Mouse (Mus musculus) olfactory bulb, adult 2 months (tissue): Measurements from ENCODE around the gene Gfra1.

Experiments used
- CTCF ChIP-seq: fragments of 200-500 bp; IDR thresholded peaks from 2 replicates; pipeline ENCODE4 v1.5.1; 2012; ENCODE audit warnings: low read depth, mild to moderate bottlenecking, low read length, moderate library complexity; ENCODE audit not compliant: insufficient read depth
- POLR2A ChIP-seq: fragments of 200-500 bp; IDR thresholded peaks from 2 replicates; pipeline ENCODE4 v1.6.1; 2012; ENCODE audit warnings: mild to moderate bottlenecking, low read depth, low read length, moderate library complexity; ENCODE audit not compliant: insufficient read depth

DNA sequence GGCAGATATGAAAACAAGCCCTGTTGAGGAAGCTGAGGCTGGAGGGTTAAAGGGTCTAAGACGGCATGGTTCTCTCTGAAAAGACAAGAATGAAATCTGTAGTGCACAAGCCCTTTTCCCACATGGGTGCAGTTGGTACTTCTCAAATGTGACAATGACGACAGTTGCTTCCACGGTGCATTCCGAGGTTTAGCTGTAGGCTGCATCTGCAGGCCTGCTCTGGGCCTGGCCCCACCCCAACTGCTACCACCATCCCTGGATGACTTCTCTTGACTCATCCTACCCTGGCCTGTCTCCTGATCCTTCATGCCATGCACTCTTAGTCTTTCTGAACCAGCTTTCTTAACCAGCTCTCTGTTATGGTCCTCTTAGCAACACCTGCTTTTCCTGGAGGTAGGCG, 22.9 kb downstream of the Gfra1 start:
- TF ChIP-seq POLR2A (no peak), CTCF (no peak)
